Mouse (Mus musculus) adrenal gland (tissue): ENCODE results near the gene Msi2.

Source experiments
- intact Hi-C: fragments of 180-260 bp; cut with DNase I; formaldehyde crosslinking; loops from one replicate; pipeline ENCODE4 v1.15.1; 2025

The Msi2 gene

DNA sequence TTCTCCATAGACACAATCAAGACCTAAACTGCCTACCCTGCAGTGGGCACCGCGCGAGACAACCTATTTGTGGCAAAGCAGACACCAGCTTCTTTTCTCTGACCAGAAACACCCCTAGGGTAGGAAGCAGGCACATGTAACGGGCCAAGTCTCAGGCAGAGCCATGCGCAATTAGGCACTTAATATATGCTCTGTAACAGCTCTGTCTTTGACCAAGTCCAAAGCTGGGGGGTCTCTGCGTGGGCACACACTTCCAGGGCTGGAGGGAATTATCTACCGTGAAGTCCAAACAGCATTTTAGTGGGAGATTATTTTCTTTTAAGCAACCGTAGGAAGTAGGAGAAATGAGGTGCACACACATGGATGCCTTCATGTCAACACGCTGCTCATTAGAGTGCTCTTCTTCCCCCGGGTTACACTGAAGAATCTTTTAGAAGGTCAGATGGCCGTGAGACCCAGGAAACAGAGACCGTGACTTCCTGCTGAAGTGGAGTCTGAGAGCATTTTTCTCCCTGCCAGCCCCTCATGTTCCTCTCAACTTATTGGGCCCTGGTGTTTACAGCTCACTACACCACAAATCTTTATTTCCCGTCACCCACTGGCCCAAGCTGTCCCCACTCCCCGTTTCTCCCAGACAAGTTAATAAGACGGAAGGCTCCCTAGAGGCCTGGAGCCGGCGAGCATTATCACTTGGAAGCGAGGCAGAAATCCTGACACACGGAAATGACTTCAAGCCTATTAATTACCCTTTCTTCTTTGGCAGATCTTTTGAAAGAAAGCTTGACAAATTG is 258.2 kb downstream of the Msi2 start:
- intact Hi-C loops, result no loop called here

- intact Hi-C loops, result no loop called here
These were observed 261.0 kb downstream of the Msi2 start for GRCm38 (mm10) chr11:88457241-88457738.

GRCm38 (mm10) chr11:88454867-88455806 is 263.2 kb downstream of the Msi2 start:
- intact Hi-C loops, result no loop called here

DNA sequence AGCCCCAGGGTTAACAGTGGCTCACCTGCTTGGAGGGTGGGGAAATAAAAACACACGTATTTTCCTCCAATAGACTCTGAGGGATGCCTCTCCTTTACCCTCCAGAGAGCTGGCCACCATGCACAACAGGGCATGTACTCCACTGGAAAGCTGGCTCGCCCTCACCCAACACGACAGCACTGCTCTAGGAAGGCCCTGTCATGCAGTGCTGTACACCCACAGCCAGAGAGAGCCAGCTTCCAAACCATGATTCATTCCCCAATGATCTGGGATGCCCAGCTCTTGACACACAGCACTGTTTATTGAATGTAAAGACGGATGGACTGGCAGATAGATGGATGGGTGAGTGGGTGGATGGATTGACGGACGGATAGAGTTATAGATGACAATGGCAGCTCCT is 269.1 kb downstream of the Msi2 start:
- intact Hi-C loops, result loop anchor here (10.0 kb wide), 1 partner anchor 286 kb away; no protein-coding TSS in a partner anchor

DNA sequence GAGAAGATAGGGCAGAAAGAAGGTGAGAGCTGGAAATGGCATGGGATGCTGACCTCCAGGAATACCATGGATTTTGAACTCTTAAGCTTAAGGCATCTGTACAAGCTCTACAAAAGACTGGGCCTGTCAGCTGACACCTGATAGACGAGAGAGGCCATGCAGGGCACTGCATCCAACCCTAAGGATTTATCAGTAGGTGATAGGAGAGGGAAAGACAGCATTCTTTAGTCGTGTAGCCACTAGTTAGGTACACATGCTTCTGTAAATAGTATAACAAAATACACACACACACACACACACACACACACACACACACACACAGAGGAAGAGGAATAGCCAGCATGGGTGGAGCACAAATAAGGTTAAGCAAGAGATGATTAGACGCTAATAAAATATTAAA is 269.7 kb downstream of the Msi2 start:
- intact Hi-C loops, result loop anchor here (10.0 kb wide), 1 partner anchor 286 kb away; no protein-coding TSS in a partner anchor

DNA sequence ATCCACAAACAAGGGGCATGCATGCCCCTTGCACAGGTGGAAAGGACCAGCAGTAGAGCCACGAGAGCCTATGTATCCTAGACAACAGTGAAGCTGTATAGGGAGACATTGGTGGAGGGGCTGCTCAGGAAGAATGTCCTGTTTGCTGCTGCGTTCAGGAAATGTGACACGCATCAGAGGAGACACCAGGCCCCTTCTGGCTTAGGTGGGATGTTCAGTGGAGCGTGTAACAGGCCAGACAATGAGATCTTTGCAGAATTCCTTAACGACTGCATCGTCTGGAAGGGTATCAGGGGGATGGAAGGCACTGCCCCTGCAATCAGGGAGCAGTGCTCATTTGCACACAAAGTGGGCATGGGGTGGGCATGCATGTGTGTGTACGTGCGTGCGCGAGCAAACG is 271.0 kb downstream of the Msi2 start:
- intact Hi-C loops, result loop anchor here (10.0 kb wide), 1 partner anchor 287 kb away; no protein-coding TSS in a partner anchor

- intact Hi-C loops, result loop anchor here (10.0 kb wide), 1 partner anchor 291 kb away; no protein-coding TSS in a partner anchor
These were observed 274.4 kb downstream of the Msi2 start for GRCm38 (mm10) chr11:88443905-88444304.

GRCm38 (mm10) chr11:88443291-88443690 is 275.0 kb downstream of the Msi2 start:
- intact Hi-C loops, result loop anchor here (10.0 kb wide), 1 partner anchor 292 kb away; no protein-coding TSS in a partner anchor

DNA sequence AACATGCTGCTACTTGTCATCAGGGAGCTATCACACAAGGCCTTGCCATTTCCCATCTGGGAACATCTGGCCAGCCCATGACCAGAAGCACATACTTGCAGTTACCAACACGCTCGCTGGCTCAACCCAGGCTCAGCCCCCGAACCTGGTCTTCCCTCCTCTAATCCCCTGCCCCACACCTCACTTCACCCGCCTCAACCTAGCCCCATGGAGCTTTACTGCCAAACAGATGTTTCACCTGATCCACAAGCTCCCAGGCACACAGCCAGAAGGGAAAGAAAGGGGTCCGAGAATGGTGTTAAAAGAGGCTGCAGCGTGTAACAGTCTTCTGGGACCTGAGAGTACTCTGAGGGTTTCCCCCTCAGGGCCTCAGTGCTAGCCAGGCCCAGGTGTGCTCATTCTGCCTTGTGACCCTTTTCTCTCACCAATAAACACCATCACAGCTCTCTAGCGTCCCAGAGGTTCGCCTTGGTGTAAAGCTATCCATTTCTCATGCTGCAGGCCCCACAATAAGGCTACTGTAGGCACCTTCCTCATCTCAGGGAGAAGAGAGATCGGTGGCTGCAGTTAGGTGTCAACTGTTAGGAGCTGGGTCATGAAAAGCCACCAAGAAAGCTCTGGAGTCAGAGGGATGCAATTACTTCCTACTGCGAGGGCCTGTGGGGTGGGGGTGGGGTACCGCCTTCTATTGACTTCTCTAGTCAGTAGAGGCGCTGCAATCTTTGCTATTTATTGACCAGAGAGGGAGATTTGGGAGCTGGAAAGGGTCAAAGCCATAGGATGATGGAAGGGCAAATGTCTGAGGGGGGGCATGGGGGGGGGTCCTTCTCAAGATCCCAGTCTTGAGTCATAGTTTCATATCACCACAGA is 276.2 kb downstream of the Msi2 start:
- intact Hi-C loops, result loop anchor here (10.0 kb wide), 1 partner anchor 293 kb away; no protein-coding TSS in a partner anchor

DNA sequence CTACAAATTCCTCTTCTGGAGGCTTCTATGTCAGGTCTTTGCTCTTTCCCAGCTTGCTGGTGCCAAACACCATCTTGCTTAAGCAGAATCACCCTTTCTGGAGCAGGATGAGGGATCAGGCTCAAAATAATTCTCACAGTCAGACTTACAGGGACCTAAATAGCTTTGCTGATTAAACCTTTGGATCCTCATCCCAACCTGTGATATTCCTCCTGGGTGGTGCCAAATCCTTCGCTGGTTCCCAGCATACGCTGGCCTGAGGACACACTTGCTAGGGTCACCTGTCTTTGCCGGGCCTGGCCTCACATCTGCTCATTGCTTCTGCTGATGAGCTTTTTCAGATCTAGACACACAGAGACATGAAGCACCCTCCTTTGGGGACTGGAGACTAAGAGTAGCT is 279.7 kb downstream of the Msi2 start:
- intact Hi-C loops, result no loop called here

GRCm38 (mm10) chr11:88436596-88436995 is 281.7 kb downstream of the Msi2 start:
- intact Hi-C loops, result no loop called here

- intact Hi-C loops, result no loop called here
These were observed 282.8 kb downstream of the Msi2 start for GRCm38 (mm10) chr11:88435543-88435942.

DNA sequence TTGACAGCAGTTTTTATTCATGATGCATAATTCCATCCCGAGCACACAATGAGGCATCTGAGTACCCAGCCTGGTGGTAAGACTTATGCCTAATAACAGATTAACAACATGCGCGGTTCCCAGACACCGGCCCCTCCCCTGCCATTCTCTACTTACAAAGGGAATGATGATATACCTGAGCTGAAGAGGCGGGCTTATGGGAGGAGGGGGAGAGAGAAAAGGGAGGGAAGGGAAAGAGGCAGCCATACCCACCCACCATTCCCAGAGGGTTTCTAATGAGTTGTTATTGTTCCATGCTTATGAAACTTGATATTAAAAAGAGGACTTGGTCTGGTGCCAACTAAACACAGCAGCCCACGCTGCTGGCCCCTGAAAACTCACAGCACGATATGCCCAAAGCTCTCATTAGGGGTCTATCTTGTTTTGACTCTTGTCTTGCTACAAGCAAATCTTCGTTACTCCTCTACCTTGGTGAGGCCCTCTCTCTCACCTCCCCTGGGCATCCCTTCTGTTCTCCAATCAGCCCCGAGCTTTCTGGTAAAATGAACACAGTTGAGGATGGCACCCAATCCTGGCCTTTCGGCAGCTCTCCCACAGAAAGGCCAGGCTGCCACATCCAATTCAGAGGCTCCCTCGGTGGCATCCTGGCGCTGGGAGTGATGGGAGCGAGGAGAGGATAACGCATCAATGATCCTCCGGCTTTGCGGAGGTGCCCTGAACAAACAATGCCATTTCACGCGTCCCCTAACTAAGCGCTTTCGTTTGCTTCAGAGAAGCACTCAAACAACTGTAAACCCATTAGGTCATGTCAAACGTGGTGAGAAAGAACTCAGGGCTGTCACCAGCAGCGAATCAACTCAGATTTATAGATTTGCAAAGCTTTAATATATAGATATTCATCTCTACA is 286.7 kb downstream of the Msi2 start:
- intact Hi-C loops, result no loop called here

GRCm38 (mm10) chr11:88430292-88430691 is 288.0 kb downstream of the Msi2 start:
- intact Hi-C loops, result no loop called here

DNA sequence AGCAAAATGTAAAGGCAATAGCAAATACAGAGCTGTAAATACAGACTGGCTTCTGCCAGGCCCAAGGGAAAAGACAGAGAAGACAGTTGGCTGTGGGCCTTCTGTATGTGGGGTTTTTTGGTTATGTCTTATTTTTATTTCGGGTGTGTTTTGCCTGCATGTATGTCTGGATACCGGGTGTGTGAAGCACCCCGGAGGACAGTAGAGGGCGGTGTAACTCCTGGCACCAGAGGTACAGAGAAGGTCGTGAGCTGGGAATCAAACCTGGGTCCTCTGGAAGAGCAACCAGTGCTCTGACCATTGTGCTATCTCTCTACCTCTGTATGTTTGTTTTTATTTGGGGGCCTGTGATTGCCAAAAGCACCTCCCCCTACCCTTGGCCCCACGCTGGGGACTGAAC is 288.6 kb downstream of the Msi2 start:
- intact Hi-C loops, result no loop called here

DNA sequence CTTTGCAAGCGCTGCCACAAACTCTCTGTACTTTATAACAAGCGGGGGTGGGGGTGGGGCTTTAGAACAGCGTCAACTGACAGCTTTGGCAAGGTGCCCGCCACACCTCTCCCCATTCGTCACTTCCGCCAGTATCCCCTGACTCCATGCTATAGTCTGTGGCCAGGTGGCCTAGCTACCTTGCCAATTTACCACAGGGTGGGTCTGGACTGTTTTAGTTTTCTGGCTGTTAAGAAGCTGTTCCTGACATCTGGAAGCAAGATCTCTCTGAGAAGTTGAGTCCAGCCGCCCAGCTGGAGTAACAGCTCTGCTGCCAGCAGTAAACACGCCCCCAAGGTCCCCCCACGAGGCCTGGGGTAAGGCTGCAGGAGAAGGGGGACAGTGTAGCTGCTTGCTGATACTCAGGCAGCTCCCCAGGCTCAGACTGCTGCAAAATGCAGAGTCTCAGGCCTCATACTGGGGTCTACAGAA is 292.6 kb downstream of the Msi2 start:
- intact Hi-C loops, result no loop called here

DNA sequence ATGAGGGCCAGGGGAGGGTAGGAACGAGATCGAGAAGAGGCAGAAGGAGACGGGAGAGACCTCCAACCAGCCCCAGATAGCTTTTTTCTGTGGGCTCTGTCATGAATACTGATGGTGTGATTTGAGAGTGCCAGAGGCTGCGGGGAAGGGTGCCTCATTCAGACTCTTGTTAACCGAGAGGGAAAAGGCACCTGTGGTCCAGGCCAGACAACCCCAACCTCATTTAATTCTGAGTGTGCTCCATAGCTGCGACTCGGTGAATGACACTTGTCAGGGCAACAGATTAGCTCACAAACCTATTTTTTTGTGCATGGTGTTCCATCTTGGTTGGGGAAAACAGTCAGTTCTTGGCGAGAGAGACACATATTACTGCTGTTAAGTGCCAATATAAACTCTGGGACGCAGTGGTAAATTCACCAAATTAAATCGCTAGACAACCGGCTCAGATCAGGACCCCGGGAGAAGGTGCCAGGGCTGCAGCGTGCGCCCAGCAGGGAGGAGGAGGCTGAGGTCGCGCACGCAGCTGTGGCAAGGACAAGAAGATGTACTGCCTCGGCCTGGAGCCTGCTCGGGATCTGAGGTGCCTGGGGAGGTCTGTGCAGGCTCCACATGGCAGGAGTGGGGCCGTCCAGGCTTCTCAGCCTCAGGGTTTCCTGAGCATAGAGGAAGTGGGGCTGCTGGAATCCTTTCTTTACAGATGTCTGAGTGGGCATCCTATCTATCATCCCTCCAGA is 294.1 kb downstream of the Msi2 start:
- intact Hi-C loops, result no loop called here

- intact Hi-C loops, result no loop called here
These were observed 297.2 kb downstream of the Msi2 start for GRCm38 (mm10) chr11:88421057-88421578.
